Mouse (Mus musculus) forebrain, embryonic 11.5 days (tissue): ENCODE data around the gene Gm3591. TPM values are rescaled to one million over a fixed set of nuclear protein-coding genes. Genes with fewer than 3 reads are reported as not detected.
"Not testable (repeated sequence)": the region's sequence is repeated elsewhere in the genome, so short reads cannot be mapped to it uniquely, and the experiment has no call there.

ENCODE experiments used
- ATAC-seq: fragments of 200-750 bp; cut with Nextera tagmentation; replicated peaks from 2 replicates; pipeline ENCODE4 v1.8.0; 2017; ENCODE audit warnings: moderate TSS enrichment; ENCODE audit not compliant: low FRiP score
- DNase-seq: peaks from one replicate; pipeline ENCODE4 v3.0.0-alpha.2; 2017; ENCODE audit warnings: low spot score
- H3K27ac ChIP-seq: fragments of 300-500 bp; sonication (generic); 2 replicates; pipeline ENCODE4 v1.5.1; 2014; ENCODE audit warnings: low read depth, low read length
- H3K27me3 ChIP-seq: fragments of 300-500 bp; sonication (generic); 2 replicates; pipeline ENCODE4 v1.6.1; 2014; ENCODE audit warnings: mild to moderate bottlenecking, low read length, mixed read lengths; ENCODE audit not compliant: control insufficient read depth, insufficient read depth
- H3K36me3 ChIP-seq: fragments of 300-500 bp; sonication (generic); 2 replicates; pipeline ENCODE4 v1.6.1; 2014; ENCODE audit warnings: mild to moderate bottlenecking, low read length, moderate library complexity, mixed read lengths; ENCODE audit not compliant: control insufficient read depth, insufficient read depth
- H3K4me1 ChIP-seq: fragments of 300-500 bp; sonication (generic); replicated peaks from 2 replicates; pipeline ENCODE4 v1.6.1; 2014; ENCODE audit warnings: low read length, mixed read lengths; ENCODE audit not compliant: control insufficient read depth, insufficient read depth
- H3K4me2 ChIP-seq: fragments of 300-500 bp; sonication (generic); 2 replicates; pipeline ENCODE4 v1.6.1; 2014; ENCODE audit warnings: low read depth, mild to moderate bottlenecking, low read length, moderate library complexity, mixed read lengths; ENCODE audit not compliant: severe bottlenecking
- H3K4me3 ChIP-seq: fragments of 300-500 bp; sonication (generic); 2 replicates; pipeline ENCODE4 v1.5.1; 2014; ENCODE audit warnings: low read depth, low read length
- H3K9ac ChIP-seq: fragments of 300-500 bp; sonication (generic); 2 replicates; pipeline ENCODE4 v1.6.1; 2014; ENCODE audit warnings: low read length
- H3K9me3 ChIP-seq: fragments of 300-500 bp; sonication (generic); 2 replicates; pipeline ENCODE4 v1.6.1; 2016; ENCODE audit warnings: low read length, mixed read lengths; ENCODE audit not compliant: control insufficient read depth
- WGBS: fragments of 180-500 bp; shearing (Covaris S2); extraction: QIAGEN DNeasy Blood & Tissue Kit; methylation state at CpG from one replicate; pipeline ENCODE4 v1.1.7; 2014; 5-methylcytosine and 5-hydroxymethylcytosine counted together
- polyA plus RNA-seq: library from polyadenylated mRNA; unstranded; fragments of >200 nt; fragmentation: Nextera tagmentation; extraction: Ambion mirVana; gene quantifications from 2 replicates; pipeline ENCODE4 v1.2.1, GENCODE M21; 2014

Gm3591 gene
- 1.3 and 2.5 TPM in 2 replicates for polyA plus RNA-seq

- H3K4me1 ChIP-seq, H3K27me3 ChIP-seq, H3K4me2 ChIP-seq, ATAC-seq, H3K9ac ChIP-seq, H3K36me3 ChIP-seq, H3K4me3 ChIP-seq, H3K27ac ChIP-seq, DNase-seq, H3K9me3 ChIP-seq: not testable (repeated sequence)
- WGBS = no CpG with 5 or more reads among the region's 2 CpGs
Observed at GRCm38 (mm10) chr14:6412382-6412781, at the start of gene Gm3591. Gene Gm3591, minus strand, starts transcription at chr14:6412482.

DNA sequence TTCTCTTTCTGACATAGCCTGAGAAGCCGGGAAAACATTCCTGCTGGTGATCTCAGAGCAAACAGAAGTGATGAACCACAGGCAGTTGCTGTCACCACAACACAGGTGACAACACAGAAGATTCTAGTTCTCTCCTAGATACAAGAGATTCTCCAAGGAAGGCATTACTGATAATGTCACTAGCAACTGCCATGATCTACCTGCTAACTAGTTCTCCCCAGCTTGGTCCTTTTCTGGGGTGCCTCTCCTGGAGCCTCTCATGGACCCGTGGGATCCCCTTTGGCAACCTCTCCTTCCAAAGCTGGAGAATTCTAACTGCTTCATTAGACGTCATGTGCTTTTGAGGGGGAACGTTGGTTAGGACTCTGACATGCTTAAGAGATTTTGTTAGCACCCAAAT lies 32.2 kb upstream of the Gm3591 start, which contains the start of gene Gm3594:
Gene Gm3594, minus strand, starts transcription at position 101 of the 400 bp plus-strand sequence.
- not testable (repeated sequence) for H3K36me3 ChIP-seq, ATAC-seq, H3K9ac ChIP-seq, H3K4me3 ChIP-seq, H3K27me3 ChIP-seq, H3K9me3 ChIP-seq, H3K27ac ChIP-seq, H3K4me1 ChIP-seq, H3K4me2 ChIP-seq, DNase-seq
- no CpG with 5 or more reads among the region's 4 CpGs for WGBS

GRCm38 (mm10) chr14:6440774-6441173 lies 28.5 kb upstream of the Gm3591 start:
- H3K9me3 ChIP-seq, ATAC-seq, H3K4me3 ChIP-seq, DNase-seq, H3K4me1 ChIP-seq, H3K36me3 ChIP-seq, H3K4me2 ChIP-seq, H3K27me3 ChIP-seq, H3K27ac ChIP-seq, H3K9ac ChIP-seq: not testable (repeated sequence)
- WGBS = 83% methylated on average over 1 of the region's 4 CpGs

- H3K36me3 ChIP-seq, ATAC-seq, H3K9me3 ChIP-seq, H3K4me1 ChIP-seq, H3K27ac ChIP-seq, H3K9ac ChIP-seq, H3K27me3 ChIP-seq, H3K4me2 ChIP-seq, DNase-seq, H3K4me3 ChIP-seq: not testable (repeated sequence)
- 100% methylated on average over 1 of the region's 5 CpGs for WGBS
Observed at GRCm38 (mm10) chr14:6440206-6440605, 27.9 kb upstream of the Gm3591 start.

DNA sequence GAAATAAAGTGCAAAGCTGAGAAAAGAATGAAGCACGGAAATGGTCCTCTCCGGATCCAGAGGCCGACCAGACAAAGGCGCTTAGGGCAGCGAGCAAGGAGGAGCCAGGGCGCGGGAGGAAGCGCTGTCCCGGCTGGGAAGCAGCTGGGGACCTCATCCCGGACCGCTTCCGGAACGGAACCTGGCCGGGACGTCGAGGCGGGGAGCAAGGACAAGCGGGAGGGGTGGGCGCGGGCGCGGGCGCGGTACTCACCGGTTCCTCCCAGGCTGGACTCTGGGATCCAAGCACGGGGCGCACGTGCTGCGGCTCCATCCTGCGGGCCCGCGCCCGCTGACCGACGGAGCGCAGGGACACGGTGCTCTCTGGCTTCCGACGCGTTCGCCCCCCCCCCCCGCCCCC lies 14.5 kb upstream of the Gm3591 start:
- not testable (repeated sequence) for H3K9me3 ChIP-seq, H3K4me3 ChIP-seq, H3K27ac ChIP-seq, H3K27me3 ChIP-seq, DNase-seq, ATAC-seq, H3K4me1 ChIP-seq, H3K9ac ChIP-seq, H3K4me2 ChIP-seq, H3K36me3 ChIP-seq
- 13% methylated on average over 7 of the region's 42 CpGs for WGBS

- H3K9ac ChIP-seq, H3K27me3 ChIP-seq, ATAC-seq, H3K9me3 ChIP-seq, H3K36me3 ChIP-seq, H3K4me1 ChIP-seq, H3K27ac ChIP-seq: not testable (repeated sequence)
- DNase-seq = peak; percentile 2
- peak overlapping the region; percentile 6; the same call in 1 of the 2 replicates for H3K4me3 ChIP-seq
- H3K4me2 ChIP-seq = peak overlapping the region; percentile 29; the same call in 1 of the 2 replicates
- 27% methylated on average over 18 of the region's 22 CpGs for WGBS
Observed at GRCm38 (mm10) chr14:6426353-6426752, 14.1 kb upstream of the Gm3591 start.

DNA sequence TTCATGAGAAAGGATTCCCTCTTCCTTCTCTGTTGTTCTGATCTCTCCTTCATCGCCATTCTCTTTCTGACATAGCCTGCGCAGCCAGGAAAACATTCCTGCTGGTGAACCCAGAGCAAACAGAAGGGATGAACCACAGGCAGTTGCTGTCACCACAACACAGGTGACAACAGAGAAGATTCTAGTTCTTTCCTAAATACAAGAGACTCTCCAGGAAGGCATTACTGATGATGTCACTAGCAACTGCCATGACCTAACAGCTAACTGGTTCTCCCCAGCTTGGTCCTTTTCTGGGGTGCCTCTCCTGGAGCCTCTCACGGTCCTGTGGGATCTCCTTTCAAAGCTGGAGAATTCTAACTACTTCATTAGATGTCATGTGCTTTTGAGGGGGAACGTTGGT lies 22.1 kb downstream of the Gm3591 start, which contains the start of gene Gm16440:
Gene Gm16440, minus strand, starts transcription at position 101 of the 400 bp plus-strand sequence.
- not testable (repeated sequence) for DNase-seq, ATAC-seq, H3K27me3 ChIP-seq, H3K4me3 ChIP-seq, H3K4me2 ChIP-seq, H3K27ac ChIP-seq, H3K9ac ChIP-seq, H3K9me3 ChIP-seq, H3K36me3 ChIP-seq, H3K4me1 ChIP-seq
- WGBS = 77% methylated on average over 2 of the region's 4 CpGs

Other genes with a start within 250 kb of the Gm3591 start
- not detected in 2 replicates for gene Gm21560, start 193.2 kb downstream of the Gm3591 start, polyA plus RNA-seq
- gene Gm3411, start 125.2 kb downstream of the Gm3591 start, polyA plus RNA-seq = 1.6 and 1.7 TPM in 2 replicates
- not detected in 2 replicates for gene Gm21103, start 107.6 kb downstream of the Gm3591 start, polyA plus RNA-seq
- gene Gm3618, start 68.8 kb downstream of the Gm3591 start, polyA plus RNA-seq = not detected in 2 replicates
- not detected in 2 replicates for gene Gm16440, start 22.2 kb downstream of the Gm3591 start, polyA plus RNA-seq
- gene Gm3594, start 32.1 kb upstream of the Gm3591 start, polyA plus RNA-seq = not detected in 2 replicates
- not detected in 2 replicates for gene Gm8356, start 124.8 kb upstream of the Gm3591 start, polyA plus RNA-seq
- gene Gm3629, start 178.1 kb upstream of the Gm3591 start, polyA plus RNA-seq = 0.56 TPM in 1 of 2 replicates, not detected in the other
- gene Gm3460, start 209.9 kb upstream of the Gm3591 start, polyA plus RNA-seq = not detected in 2 replicates